Mouse (Mus musculus) c-Kit-positive CD71-positive TER-119-positive erythroid progenitor cells, embryonic 14.5 days (primary cell): ENCODE results near the gene Ensa.
A peak's percentile ranks its signal among the peaks of the same experiment; 100 is the strongest.
"Not testable (repeated sequence)": the region's sequence is repeated elsewhere in the genome, so short reads cannot be mapped to it uniquely, and the experiment has no call there.

ENCODE experiments used
- DNase-seq: peaks from one replicate; pipeline ENCODE4 v3.0.0-alpha.2; 2013; ENCODE audit warnings: low spot score

Gene Ensa

GRCm38 (mm10) chr3:95663486-95663885, 38.7 kb downstream of the Ensa start:
- DNase-seq = no peak

GRCm38 (mm10) chr3:95663969-95664608, 39.3 kb downstream of the Ensa start:
- DNase-seq = no peak

GRCm38 (mm10) chr3:95664940-95665352, 40.2 kb downstream of the Ensa start:
- no peak for DNase-seq

- peak; percentile 87 for DNase-seq
Measured at GRCm38 (mm10) chr3:95666124-95666844, 41.5 kb downstream of the Ensa start.

GRCm38 (mm10) chr3:95667521-95667920, 42.7 kb downstream of the Ensa start:
- no peak for DNase-seq

GRCm38 (mm10) chr3:95668026-95668425, 43.2 kb downstream of the Ensa start:
- no peak for DNase-seq

GRCm38 (mm10) chr3:95668589-95669308, 44.0 kb downstream of the Ensa start:
- DNase-seq = no peak

- DNase-seq = no peak
Measured at GRCm38 (mm10) chr3:95669309-95669665, 44.5 kb downstream of the Ensa start.

GRCm38 (mm10) chr3:95670419-95670818, 45.6 kb downstream of the Ensa start:
- not testable (repeated sequence) for DNase-seq

GRCm38 (mm10) chr3:95671201-95671600, 46.4 kb downstream of the Ensa start:
- DNase-seq = no peak

GRCm38 (mm10) chr3:95672461-95672860, 47.7 kb downstream of the Ensa start:
- DNase-seq = no peak

- no peak for DNase-seq
Measured at GRCm38 (mm10) chr3:95672861-95673706, 48.3 kb downstream of the Ensa start.

GRCm38 (mm10) chr3:95673707-95674211, 49.0 kb downstream of the Ensa start:
- DNase-seq = no peak

- DNase-seq = peak; percentile 95
Measured at GRCm38 (mm10) chr3:95674236-95674635, 49.4 kb downstream of the Ensa start.

- DNase-seq = peak; percentile 73
Measured at GRCm38 (mm10) chr3:95674812-95675211, 50.0 kb downstream of the Ensa start.

GRCm38 (mm10) chr3:95675301-95676092, 50.7 kb downstream of the Ensa start:
- DNase-seq = peak; percentile 83

GRCm38 (mm10) chr3:95676745-95677419, 52.1 kb downstream of the Ensa start:
- no peak for DNase-seq

GRCm38 (mm10) chr3:95677420-95678090, 52.8 kb downstream of the Ensa start:
- no peak for DNase-seq

GRCm38 (mm10) chr3:95679551-95679950, 54.8 kb downstream of the Ensa start:
- no peak for DNase-seq

GRCm38 (mm10) chr3:95680673-95681072, 55.9 kb downstream of the Ensa start:
- no peak for DNase-seq
